In genomic region chr10:59262021-59262420, GRCm38 (mm10) we compare ENCODE assay signal across 15 mouse cellular contexts.
"Had no signal": no experiment of that assay in that cellular context is flagged by ENCODE, and none has a peak within 500 bp of the region (broad histone marks: within the 10 kb centered on the region; RNA-seq: fewer than 3 reads in every experiment).

No protein-coding gene starts in this region.

- H3K9me3 ChIP-seq: lung, embryonic 15.5 days; megakaryocyte, embryonic 14.5 days; midbrain, embryonic 13.5 days; midbrain, embryonic 15.5 days; neural tube, embryonic 12.5 days had no signal

- H3K27me3 ChIP-seq: lung, embryonic 15.5 days; midbrain, embryonic 13.5 days; midbrain, embryonic 15.5 days; neural tube, embryonic 12.5 days had no signal

- H3K4me3 ChIP-seq: lung, embryonic 15.5 days; megakaryocyte, embryonic 14.5 days; midbrain, embryonic 13.5 days; midbrain, embryonic 15.5 days; neural tube, embryonic 12.5 days had no signal

- H3K4me2 ChIP-seq: lung, embryonic 15.5 days; midbrain, embryonic 11.5 days; midbrain, embryonic 13.5 days; midbrain, embryonic 15.5 days; neural tube, embryonic 12.5 days had no signal

- H3K36me3 ChIP-seq: lung, embryonic 15.5 days; midbrain, embryonic 13.5 days; midbrain, embryonic 15.5 days; neural tube, embryonic 12.5 days had no signal

- ATAC-seq: midbrain, embryonic 15.5 days had no signal

- DNase-seq: lung, adult 2 months; lung, postnatal 14 days; right cerebral cortex, postnatal 25 days; right cerebral cortex, postnatal 4 days; spleen, adult 18-20 months; thymus, adult 18-20 months; thymus, postnatal 14 days; thymus, postnatal 36 days had no signal

- H3K4me1 ChIP-seq: midbrain, embryonic 13.5 days; midbrain, embryonic 15.5 days; neural tube, embryonic 12.5 days had no signal

- H3K27ac ChIP-seq: lung, embryonic 15.5 days; macrophage; midbrain, embryonic 13.5 days; midbrain, embryonic 15.5 days; neural tube, embryonic 12.5 days had no signal

- H3K9ac ChIP-seq: lung, embryonic 15.5 days; midbrain, embryonic 13.5 days; midbrain, embryonic 15.5 days; neural tube, embryonic 12.5 days had no signal
